Mouse (Mus musculus) lung, embryonic 16.5 days (tissue): ENCODE measurements around the gene Oas1d. TPM values are rescaled to one million over a fixed set of nuclear protein-coding genes. Genes with fewer than 3 reads are reported as not detected.
"Not testable (repeated sequence)": the region's sequence is repeated elsewhere in the genome, so short reads cannot be mapped to it uniquely, and the experiment has no call there.

Experiments used
- ATAC-seq: fragments of 200-750 bp; cut with Nextera tagmentation; 2 replicates; pipeline ENCODE4 v1.8.0; 2017; ENCODE audit warnings: low read depth, mild to moderate bottlenecking, moderate library complexity
- H3K27ac ChIP-seq: fragments of 300-500 bp; sonication (generic); 2 replicates; pipeline ENCODE4 v1.5.1; 2014; ENCODE audit warnings: mild to moderate bottlenecking, control low read depth, low read length
- H3K27me3 ChIP-seq: fragments of 300-500 bp; sonication (generic); 2 replicates; pipeline ENCODE4 v1.6.1; 2014; ENCODE audit warnings: low read depth, low read length, mixed read lengths; ENCODE audit not compliant: control insufficient read depth, insufficient read depth
- H3K36me3 ChIP-seq: fragments of 300-500 bp; sonication (generic); 2 replicates; pipeline ENCODE4 v1.6.1; 2014; ENCODE audit warnings: low read length; ENCODE audit not compliant: control insufficient read depth, insufficient read depth
- H3K4me1 ChIP-seq: fragments of 300-500 bp; sonication (generic); replicated peaks from 2 replicates; pipeline ENCODE4 v1.6.1; 2014; ENCODE audit warnings: low read length, mixed read lengths; ENCODE audit not compliant: control insufficient read depth, insufficient read depth
- H3K4me2 ChIP-seq: fragments of 300-500 bp; sonication (generic); 2 replicates; pipeline ENCODE4 v1.6.1; 2014; ENCODE audit warnings: low read depth, low read length, control low read depth
- H3K4me3 ChIP-seq: fragments of 300-500 bp; sonication (generic); 2 replicates; pipeline ENCODE4 v1.5.1; 2014; ENCODE audit warnings: mild to moderate bottlenecking, low read length, control low read depth
- H3K9ac ChIP-seq: fragments of 300-500 bp; sonication (generic); 2 replicates; pipeline ENCODE4 v1.6.1; 2014; ENCODE audit warnings: low read length, control low read depth
- H3K9me3 ChIP-seq: fragments of 300-500 bp; sonication (generic); 2 replicates; pipeline ENCODE4 v1.6.1; 2016; ENCODE audit warnings: low read length; ENCODE audit not compliant: control insufficient read depth
- WGBS: fragments of 180-500 bp; shearing (Covaris S2); extraction: QIAGEN DNeasy Blood & Tissue Kit; methylation state at CpG from one replicate; pipeline ENCODE4 v1.1.7; 2014; 5-methylcytosine and 5-hydroxymethylcytosine counted together
- polyA plus RNA-seq: library from polyadenylated mRNA; unstranded; fragments of >200 nt; fragmentation: Nextera tagmentation; extraction: Ambion mirVana; gene quantifications from 2 replicates; pipeline ENCODE4 v1.2.1, GENCODE M21; 2015

Gene Oas1d
- polyA plus RNA-seq, 1 experiment from 2014 or later, result not detected

GRCm38 (mm10) chr5:120887413-120887812 is 26.9 kb upstream of the Oas1d start, which contains the start of gene Oas1g:
Gene Oas1g (minus strand): TSS chr5:120887613.
- WGBS, result 6% methylated on average over 5 of the region's 9 CpGs
- not testable (repeated sequence) for H3K27me3 ChIP-seq, ATAC-seq, H3K4me1 ChIP-seq, H3K9me3 ChIP-seq, H3K36me3 ChIP-seq, H3K4me2 ChIP-seq, H3K9ac ChIP-seq, H3K4me3 ChIP-seq, H3K27ac ChIP-seq

GRCm38 (mm10) chr5:120887831-120888230 is 26.5 kb upstream of the Oas1d start:
- H3K4me3 ChIP-seq, result no peak overlapping the region
- ATAC-seq, result no peak
- no peak overlapping the region for H3K27ac ChIP-seq
- no peaks in the 10 kb centered on the region for H3K9me3 ChIP-seq
- WGBS, result 33% methylated on average over 6 of the region's 6 CpGs
- no peaks in the 10 kb centered on the region for H3K4me1 ChIP-seq
- no peaks in the 10 kb centered on the region for H3K27me3 ChIP-seq
- no peaks in the 10 kb centered on the region for H3K36me3 ChIP-seq
- H3K4me2 ChIP-seq, result no peak overlapping the region
- no peak overlapping the region for H3K9ac ChIP-seq

GRCm38 (mm10) chr5:120888294-120888815 is 26.0 kb upstream of the Oas1d start:
- H3K4me1 ChIP-seq, H3K9ac ChIP-seq, H3K36me3 ChIP-seq, H3K27me3 ChIP-seq, H3K9me3 ChIP-seq, H3K4me3 ChIP-seq, H3K4me2 ChIP-seq, ATAC-seq, H3K27ac ChIP-seq: not testable (repeated sequence)
- 42% methylated on average over 4 of the region's 4 CpGs for WGBS

DNA sequence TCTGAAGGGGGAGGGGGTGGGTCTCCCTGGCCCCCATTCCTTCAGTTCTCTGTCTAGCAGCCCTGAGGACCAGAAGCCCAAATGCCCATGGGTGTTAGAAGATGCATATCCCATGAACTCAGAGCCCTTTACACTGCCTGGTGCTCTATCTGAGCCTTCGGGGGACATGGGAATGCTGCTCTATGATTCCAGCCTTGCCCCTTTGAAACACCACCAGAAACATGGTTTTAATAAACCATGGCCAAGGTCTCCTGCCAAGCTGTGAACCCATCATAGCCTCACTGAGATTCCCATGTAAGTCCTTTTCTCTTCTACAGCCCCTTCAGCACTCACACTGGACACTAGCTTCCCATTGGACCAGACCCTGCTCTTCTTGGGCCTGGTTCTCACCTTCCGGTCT is 24.3 kb upstream of the Oas1d start:
- H3K4me1 ChIP-seq, result no peaks in the 10 kb centered on the region
- no peaks in the 10 kb centered on the region for H3K27me3 ChIP-seq
- ATAC-seq, result no peak
- H3K4me3 ChIP-seq, result no peak overlapping the region
- H3K36me3 ChIP-seq, result no peaks in the 10 kb centered on the region
- no peaks in the 10 kb centered on the region for H3K9me3 ChIP-seq
- H3K27ac ChIP-seq, result no peak overlapping the region
- 91% methylated on average over 2 of the region's 2 CpGs for WGBS
- no peak overlapping the region for H3K9ac ChIP-seq
- H3K4me2 ChIP-seq, result no peak overlapping the region

GRCm38 (mm10) chr5:120890991-120891390 is 23.3 kb upstream of the Oas1d start:
- 54% methylated on average over 3 of the region's 3 CpGs for WGBS
- H3K27ac ChIP-seq, result no peak overlapping the region
- H3K36me3 ChIP-seq, result no peaks in the 10 kb centered on the region
- no peaks in the 10 kb centered on the region for H3K4me1 ChIP-seq
- H3K9ac ChIP-seq, result no peak overlapping the region
- no peak overlapping the region for H3K4me2 ChIP-seq
- H3K4me3 ChIP-seq, result no peak overlapping the region
- ATAC-seq, result no peak
- no peaks in the 10 kb centered on the region for H3K9me3 ChIP-seq
- H3K27me3 ChIP-seq, result no peaks in the 10 kb centered on the region

DNA sequence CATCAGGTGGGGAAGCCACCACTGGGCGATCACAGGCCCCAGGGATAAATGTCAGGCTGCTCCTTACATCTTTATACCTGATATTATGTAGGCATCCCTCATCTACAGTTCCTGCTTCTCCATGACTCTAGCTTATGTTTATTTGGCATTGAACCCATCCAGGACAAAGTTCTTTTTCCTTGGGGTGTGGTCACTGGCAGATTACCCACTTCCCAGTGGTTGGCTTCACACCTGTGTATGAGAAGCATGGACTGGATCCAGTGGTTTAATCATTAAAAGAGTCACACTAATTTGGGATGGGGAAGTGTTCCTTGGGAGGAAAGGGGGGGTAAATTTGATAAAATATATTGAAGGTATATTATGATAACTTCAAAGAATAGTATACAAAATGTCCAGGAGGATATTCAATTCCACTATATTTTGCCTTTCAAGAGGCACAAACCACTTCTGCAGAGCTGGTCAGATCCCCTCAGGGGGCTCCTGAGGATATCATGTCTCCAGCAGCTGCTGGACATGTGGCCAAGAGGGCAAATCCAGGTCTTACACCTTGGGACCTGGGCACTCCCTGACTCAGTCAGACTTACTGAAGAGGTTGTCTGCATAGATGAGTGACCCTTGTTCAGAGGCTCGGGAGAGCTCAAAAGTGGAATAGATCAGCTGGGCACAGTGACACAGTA is 22.6 kb upstream of the Oas1d start:
- H3K4me2 ChIP-seq, H3K9me3 ChIP-seq, H3K4me3 ChIP-seq, H3K9ac ChIP-seq, H3K4me1 ChIP-seq, H3K36me3 ChIP-seq, H3K27ac ChIP-seq, ATAC-seq, H3K27me3 ChIP-seq: not testable (repeated sequence)
- 67% methylated on average over 2 of the region's 2 CpGs for WGBS

- Histone ChIP-seq H3K4me1 (no peaks in the 10 kb centered on the region), H3K27ac (no peak overlapping the region), H3K4me3 (no peak overlapping the region), H3K36me3 (no peaks in the 10 kb centered on the region), H3K27me3 (no peaks in the 10 kb centered on the region), H3K9me3 (no peaks in the 10 kb centered on the region), H3K9ac (no peak overlapping the region), H3K4me2 (no peak overlapping the region)
- no peak for ATAC-seq
- 48% methylated on average over 2 of the region's 2 CpGs for WGBS
Observed at GRCm38 (mm10) chr5:120892243-120892660, 22.1 kb upstream of the Oas1d start.

GRCm38 (mm10) chr5:120893866-120894265 is 20.5 kb upstream of the Oas1d start:
- ATAC-seq, H3K4me2 ChIP-seq, H3K36me3 ChIP-seq, H3K27me3 ChIP-seq, H3K4me1 ChIP-seq, H3K9ac ChIP-seq, H3K9me3 ChIP-seq, H3K27ac ChIP-seq, H3K4me3 ChIP-seq: not testable (repeated sequence)
- WGBS, result 93% methylated on average over 4 of the region's 4 CpGs

- not testable (repeated sequence) for H3K27me3 ChIP-seq, H3K36me3 ChIP-seq, H3K27ac ChIP-seq, H3K4me2 ChIP-seq, ATAC-seq, H3K4me3 ChIP-seq, H3K9ac ChIP-seq, H3K4me1 ChIP-seq, H3K9me3 ChIP-seq
- 72% methylated on average over 2 of the region's 2 CpGs for WGBS
Observed at GRCm38 (mm10) chr5:120894692-120895091, 19.6 kb upstream of the Oas1d start.
